Mouse (Mus musculus): ENCODE measurements around the gene Zfp282.
"Not testable (repeated sequence)": the region's sequence is repeated elsewhere in the genome, so short reads cannot be mapped to it uniquely, and the experiment has no call there.

Gene Zfp282

GRCm38 (mm10) chr6:47877058-47877457, at the start of gene Zfp282:
Zfp282 (plus strand) TSS chr6:47877204.
- Histone ChIP-seq H3K27me3 (ENCODE audit: control insufficient read depth, insufficient read depth, low read length, poor library complexity, severe bottlenecking) (no peaks in the 10 kb centered on the region), H3K36me3 (ENCODE audit: control insufficient read depth, insufficient read depth, low read length, poor library complexity, severe bottlenecking) (no peaks in the 10 kb centered on the region)
- DNase-seq (ENCODE audit: low read depth, low spot score), result no peak

GRCm38 (mm10) chr6:47827462-47827861, 49.5 kb upstream of the Zfp282 start:
- no peaks in the 10 kb centered on the region for H3K36me3 ChIP-seq (ENCODE audit: control insufficient read depth, insufficient read depth, low read length, poor library complexity, severe bottlenecking)
- no peaks in the 10 kb centered on the region for H3K27me3 ChIP-seq (ENCODE audit: control insufficient read depth, insufficient read depth, low read length, poor library complexity, severe bottlenecking)
- no peak for DNase-seq (ENCODE audit: low read depth, low spot score)

GRCm38 (mm10) chr6:47828950-47829349, 48.1 kb upstream of the Zfp282 start:
- H3K27me3 ChIP-seq (ENCODE audit: control insufficient read depth, insufficient read depth, low read length, poor library complexity, severe bottlenecking), result no peaks in the 10 kb centered on the region
- no peaks in the 10 kb centered on the region for H3K36me3 ChIP-seq (ENCODE audit: control insufficient read depth, insufficient read depth, low read length, poor library complexity, severe bottlenecking)
- DNase-seq (ENCODE audit: low read depth, low spot score), result peak; percentile 55

GRCm38 (mm10) chr6:47830104-47831078, 46.6 kb upstream of the Zfp282 start, which contains the start of gene Zfp786:
Zfp786 (minus strand) TSS chr6:47830867.
- no peaks in the 10 kb centered on the region for H3K27me3 ChIP-seq (ENCODE audit: control insufficient read depth, insufficient read depth, low read length, poor library complexity, severe bottlenecking)
- DNase-seq (ENCODE audit: low read depth, low spot score), result peak; percentile 94
- H3K36me3 ChIP-seq (ENCODE audit: control insufficient read depth, insufficient read depth, low read length, poor library complexity, severe bottlenecking), result no peaks in the 10 kb centered on the region

- no peaks in the 10 kb centered on the region for H3K27me3 ChIP-seq (ENCODE audit: control insufficient read depth, insufficient read depth, low read length, poor library complexity, severe bottlenecking)
- DNase-seq (ENCODE audit: low read depth, low spot score), result no peak
- no peaks in the 10 kb centered on the region for H3K36me3 ChIP-seq (ENCODE audit: control insufficient read depth, insufficient read depth, low read length, poor library complexity, severe bottlenecking)
These were observed 44.8 kb upstream of the Zfp282 start for GRCm38 (mm10) chr6:47832220-47832619.

GRCm38 (mm10) chr6:47835482-47835983, 41.5 kb upstream of the Zfp282 start, which contains the start of gene Zfp398:
Zfp398 (plus strand) TSS chr6:47835661.
- DNase-seq (ENCODE audit: low read depth, low spot score), result peak; percentile 96
- Histone ChIP-seq H3K36me3 (ENCODE audit: control insufficient read depth, insufficient read depth, low read length, poor library complexity, severe bottlenecking) (no peaks in the 10 kb centered on the region; the same call in 1 of the 2 replicates), H3K27me3 (ENCODE audit: control insufficient read depth, insufficient read depth, low read length, poor library complexity, severe bottlenecking) (no peaks in the 10 kb centered on the region)

GRCm38 (mm10) chr6:47835984-47836521, 41.0 kb upstream of the Zfp282 start:
- Histone ChIP-seq H3K36me3 (ENCODE audit: control insufficient read depth, insufficient read depth, low read length, poor library complexity, severe bottlenecking) (no peaks in the 10 kb centered on the region; the same call in 1 of the 2 replicates), H3K27me3 (ENCODE audit: control insufficient read depth, insufficient read depth, low read length, poor library complexity, severe bottlenecking) (no peaks in the 10 kb centered on the region)
- peak; percentile 48 for DNase-seq (ENCODE audit: low read depth, low spot score)

- H3K36me3 ChIP-seq (ENCODE audit: control insufficient read depth, insufficient read depth, low read length, poor library complexity, severe bottlenecking), result no peaks in the 10 kb centered on the region; the same call in 1 of the 2 replicates
- DNase-seq (ENCODE audit: low read depth, low spot score), result no peak
- H3K27me3 ChIP-seq (ENCODE audit: control insufficient read depth, insufficient read depth, low read length, poor library complexity, severe bottlenecking), result no peaks in the 10 kb centered on the region
These were observed 39.4 kb upstream of the Zfp282 start for GRCm38 (mm10) chr6:47837630-47838029.

- H3K27me3 ChIP-seq (ENCODE audit: control insufficient read depth, insufficient read depth, low read length, poor library complexity, severe bottlenecking), result no peaks in the 10 kb centered on the region
- no peaks in the 10 kb centered on the region; the same call in 1 of the 2 replicates for H3K36me3 ChIP-seq (ENCODE audit: control insufficient read depth, insufficient read depth, low read length, poor library complexity, severe bottlenecking)
- DNase-seq (ENCODE audit: low read depth, low spot score), result no peak
These were observed 35.9 kb upstream of the Zfp282 start for GRCm38 (mm10) chr6:47841077-47841476.

- DNase-seq (ENCODE audit: low read depth, low spot score), result no peak
- Histone ChIP-seq H3K36me3 (ENCODE audit: control insufficient read depth, insufficient read depth, low read length, poor library complexity, severe bottlenecking) (no peaks in the 10 kb centered on the region; the same call in 1 of the 2 replicates), H3K27me3 (ENCODE audit: control insufficient read depth, insufficient read depth, low read length, poor library complexity, severe bottlenecking) (no peaks in the 10 kb centered on the region)
These were observed 35.2 kb upstream of the Zfp282 start for GRCm38 (mm10) chr6:47841831-47842230.

GRCm38 (mm10) chr6:47842337-47842736, 34.7 kb upstream of the Zfp282 start:
- DNase-seq (ENCODE audit: low read depth, low spot score), result no peak
- Histone ChIP-seq H3K27me3 (ENCODE audit: control insufficient read depth, insufficient read depth, low read length, poor library complexity, severe bottlenecking) (no peaks in the 10 kb centered on the region), H3K36me3 (ENCODE audit: control insufficient read depth, insufficient read depth, low read length, poor library complexity, severe bottlenecking) (no peaks in the 10 kb centered on the region; the same call in 1 of the 2 replicates)

GRCm38 (mm10) chr6:47845779-47846178, 31.2 kb upstream of the Zfp282 start:
- DNase-seq (ENCODE audit: low read depth, low spot score), result no peak
- H3K27me3 ChIP-seq (ENCODE audit: control insufficient read depth, insufficient read depth, low read length, poor library complexity, severe bottlenecking), result no peaks in the 10 kb centered on the region

GRCm38 (mm10) chr6:47857241-47857640, 19.8 kb upstream of the Zfp282 start:
- Histone ChIP-seq H3K36me3 (ENCODE audit: control insufficient read depth, insufficient read depth, low read length, poor library complexity, severe bottlenecking) (no peaks in the 10 kb centered on the region), H3K27me3 (ENCODE audit: control insufficient read depth, insufficient read depth, low read length, poor library complexity, severe bottlenecking) (no peaks in the 10 kb centered on the region)
- no peak for DNase-seq (ENCODE audit: low read depth, low spot score)

More at GRCm38 (mm10) chr6:47845779-47846178, 31.2 kb upstream of the Zfp282 start:
- no peaks in the 10 kb centered on the region; the same call in 1 of the 2 replicates for H3K36me3 ChIP-seq (ENCODE audit: control insufficient read depth, insufficient read depth, low read length, poor library complexity, severe bottlenecking)

- H3K27me3 ChIP-seq (ENCODE audit: control insufficient read depth, insufficient read depth, low read length, poor library complexity, severe bottlenecking); H3K36me3 ChIP-seq (ENCODE audit: control insufficient read depth, insufficient read depth, low read length, poor library complexity, severe bottlenecking); DNase-seq (ENCODE audit: low read depth, low spot score): not testable (repeated sequence)
These were observed 19.3 kb upstream of the Zfp282 start for GRCm38 (mm10) chr6:47857729-47858128.

- H3K36me3 ChIP-seq (ENCODE audit: control insufficient read depth, insufficient read depth, low read length, poor library complexity, severe bottlenecking), result no peaks in the 10 kb centered on the region
- DNase-seq (ENCODE audit: low read depth, low spot score), result no peak
These were observed 4.7 kb upstream of the Zfp282 start for GRCm38 (mm10) chr6:47872266-47872665.

More at GRCm38 (mm10) chr6:47872266-47872665, 4.7 kb upstream of the Zfp282 start:
- H3K27me3 ChIP-seq (ENCODE audit: control insufficient read depth, insufficient read depth, low read length, poor library complexity, severe bottlenecking), result no peaks in the 10 kb centered on the region

All from splenic B cell, adult 2 months (primary cell).